Mouse (Mus musculus): ENCODE measurements at regions not wholly inside any gene's neighbourhood (a gene's known extent, or its start where the extent isn't known, plus 50 kb on each side); places are given as distances from the start of the nearest gene placed in this dataset.
A peak's percentile ranks its signal among the peaks of the same experiment; 100 is the strongest.

- Histone ChIP-seq H3K36me3 (ENCODE audit: control insufficient read depth, insufficient read depth, low read length) (no peaks in the 10 kb centered on the region), H3K4me3 (ENCODE audit: insufficient read depth, low read depth, low read length) (no peak overlapping the region), H3K27me3 (replicated peaks; ENCODE audit: control insufficient read depth, insufficient read depth, low read length) (no peaks in the 10 kb centered on the region), H3K27ac (ENCODE audit: insufficient read depth, low read depth, low read length) (no peak overlapping the region), H3K4me1 (ENCODE audit: control insufficient read depth, insufficient read depth, low read length) (no peaks in the 10 kb centered on the region)
- DNase-seq, result no peak
- TF ChIP-seq CTCF (conservative IDR thresholded peaks at IDR 0.05; ENCODE audit: insufficient read depth, insufficient read length, low read depth, low read length), result no peak
- TF ChIP-seq POLR2A (IDR thresholded peaks at IDR 0.05; ENCODE audit: low read depth, low read length), result no peak
- 73% methylated on average over 7 of the region's 7 CpGs for WGBS
These were observed 90.5 kb upstream of the Rbms3 start for GRCm38 (mm10) chr9:117720161-117720598.

- no peak overlapping the region for H3K4me3 ChIP-seq (ENCODE audit: insufficient read depth, low read depth, low read length)
- TF ChIP-seq CTCF (conservative IDR thresholded peaks at IDR 0.05; ENCODE audit: insufficient read depth, insufficient read length, low read depth, low read length), result no peak
- no peaks in the 10 kb centered on the region for H3K36me3 ChIP-seq (ENCODE audit: control insufficient read depth, insufficient read depth, low read length)
- no peak overlapping the region for H3K27ac ChIP-seq (ENCODE audit: insufficient read depth, low read depth, low read length)
- no peaks in the 10 kb centered on the region for H3K4me1 ChIP-seq (ENCODE audit: control insufficient read depth, insufficient read depth, low read length)
- no peak for DNase-seq
- WGBS, result 85% methylated on average over 4 of the region's 4 CpGs
- no peaks in the 10 kb centered on the region for H3K27me3 ChIP-seq (replicated peaks; ENCODE audit: control insufficient read depth, insufficient read depth, low read length)
These were observed 87.6 kb upstream of the Rbms3 start for GRCm38 (mm10) chr9:117717346-117717745.

- no peaks in the 10 kb centered on the region for H3K27me3 ChIP-seq (replicated peaks; ENCODE audit: control insufficient read depth, insufficient read depth, low read length)
- no peak overlapping the region for H3K4me3 ChIP-seq (ENCODE audit: insufficient read depth, low read depth, low read length)
- peak; percentile 5 for DNase-seq
- no peaks in the 10 kb centered on the region for H3K36me3 ChIP-seq (ENCODE audit: control insufficient read depth, insufficient read depth, low read length)
- H3K27ac ChIP-seq (ENCODE audit: insufficient read depth, low read depth, low read length), result no peak overlapping the region
- 69% methylated on average over 6 of the region's 6 CpGs for WGBS
- no peaks in the 10 kb centered on the region for H3K4me1 ChIP-seq (ENCODE audit: control insufficient read depth, insufficient read depth, low read length)
- TF ChIP-seq POLR2A (IDR thresholded peaks at IDR 0.05; ENCODE audit: low read depth, low read length) (no peak), CTCF (conservative IDR thresholded peaks at IDR 0.05; ENCODE audit: insufficient read depth, insufficient read length, low read depth, low read length) (no peak)
These were observed 86.8 kb upstream of the Rbms3 start for GRCm38 (mm10) chr9:117716476-117716875.

GRCm38 (mm10) chr9:117714741-117715675, 85.3 kb upstream of the Rbms3 start:
- Histone ChIP-seq H3K4me3 (ENCODE audit: insufficient read depth, low read depth, low read length) (no peak overlapping the region), H3K36me3 (ENCODE audit: control insufficient read depth, insufficient read depth, low read length) (no peaks in the 10 kb centered on the region), H3K27me3 (replicated peaks; ENCODE audit: control insufficient read depth, insufficient read depth, low read length) (no peaks in the 10 kb centered on the region), H3K27ac (ENCODE audit: insufficient read depth, low read depth, low read length) (no peak overlapping the region), H3K4me1 (ENCODE audit: control insufficient read depth, insufficient read depth, low read length) (no peaks in the 10 kb centered on the region)
- TF ChIP-seq POLR2A (IDR thresholded peaks at IDR 0.05; ENCODE audit: low read depth, low read length), result no peak
- no peak for TF ChIP-seq CTCF (conservative IDR thresholded peaks at IDR 0.05; ENCODE audit: insufficient read depth, insufficient read length, low read depth, low read length)
- DNase-seq, result peak; percentile 1
- WGBS, result 72% methylated on average over 13 of the region's 13 CpGs

- no peak overlapping the region for H3K27ac ChIP-seq (ENCODE audit: insufficient read depth, low read depth, low read length)
- no peak for DNase-seq
- no peak for TF ChIP-seq CTCF (conservative IDR thresholded peaks at IDR 0.05; ENCODE audit: insufficient read depth, insufficient read length, low read depth, low read length)
- no peak for TF ChIP-seq POLR2A (IDR thresholded peaks at IDR 0.05; ENCODE audit: low read depth, low read length)
These were observed 83.4 kb upstream of the Rbms3 start for GRCm38 (mm10) chr9:117713121-117713520.

GRCm38 (mm10) chr9:117711793-117712192, 82.1 kb upstream of the Rbms3 start:
- TF ChIP-seq POLR2A (IDR thresholded peaks at IDR 0.05; ENCODE audit: low read depth, low read length) (no peak), CTCF (conservative IDR thresholded peaks at IDR 0.05; ENCODE audit: insufficient read depth, insufficient read length, low read depth, low read length) (no peak)
- no peaks in the 10 kb centered on the region for H3K4me1 ChIP-seq (ENCODE audit: control insufficient read depth, insufficient read depth, low read length)
- H3K36me3 ChIP-seq (ENCODE audit: control insufficient read depth, insufficient read depth, low read length), result no peaks in the 10 kb centered on the region
- H3K27ac ChIP-seq (ENCODE audit: insufficient read depth, low read depth, low read length), result no peak overlapping the region
- 82% methylated on average over 5 of the region's 5 CpGs for WGBS
- no peak for DNase-seq
- no peaks in the 10 kb centered on the region for H3K27me3 ChIP-seq (replicated peaks; ENCODE audit: control insufficient read depth, insufficient read depth, low read length)
- H3K4me3 ChIP-seq (ENCODE audit: insufficient read depth, low read depth, low read length), result no peak overlapping the region

More at GRCm38 (mm10) chr9:117713121-117713520, 83.4 kb upstream of the Rbms3 start:
- H3K27me3 ChIP-seq (replicated peaks; ENCODE audit: control insufficient read depth, insufficient read depth, low read length), result no peaks in the 10 kb centered on the region
- WGBS, result 65% methylated on average over 4 of the region's 4 CpGs
- H3K4me1 ChIP-seq (ENCODE audit: control insufficient read depth, insufficient read depth, low read length), result no peaks in the 10 kb centered on the region
- no peaks in the 10 kb centered on the region for H3K36me3 ChIP-seq (ENCODE audit: control insufficient read depth, insufficient read depth, low read length)
- H3K4me3 ChIP-seq (ENCODE audit: insufficient read depth, low read depth, low read length), result no peak overlapping the region

- Histone ChIP-seq H3K27me3 (replicated peaks; ENCODE audit: control insufficient read depth, insufficient read depth, low read length) (no peaks in the 10 kb centered on the region), H3K36me3 (ENCODE audit: control insufficient read depth, insufficient read depth, low read length) (no peaks in the 10 kb centered on the region), H3K4me1 (ENCODE audit: control insufficient read depth, insufficient read depth, low read length) (no peaks in the 10 kb centered on the region), H3K27ac (ENCODE audit: insufficient read depth, low read depth, low read length) (no peak overlapping the region), H3K4me3 (ENCODE audit: insufficient read depth, low read depth, low read length) (no peak overlapping the region)
- 76% methylated on average over 9 of the region's 9 CpGs for WGBS
- TF ChIP-seq CTCF (conservative IDR thresholded peaks at IDR 0.05; ENCODE audit: insufficient read depth, insufficient read length, low read depth, low read length) (no peak), POLR2A (IDR thresholded peaks at IDR 0.05; ENCODE audit: low read depth, low read length) (no peak)
- DNase-seq, result no peak
These were observed 81.3 kb upstream of the Rbms3 start for GRCm38 (mm10) chr9:117710966-117711365.
